Mouse (Mus musculus): ENCODE measurements at regions not wholly inside any gene's neighbourhood (a gene's known extent, or its start where the extent isn't known, plus 50 kb on each side); places are given as distances from the start of the nearest gene placed in this dataset.

- no peak for DNase-seq (ENCODE audit: low read depth, low spot score)
Observed at GRCm38 (mm10) chr16:25042669-25043440, 243.8 kb upstream of the Tprg start.

GRCm38 (mm10) chr16:25044637-25045036 lies 242.0 kb upstream of the Tprg start:
- DNase-seq (ENCODE audit: low read depth, low spot score), result no peak

GRCm38 (mm10) chr16:25047726-25048125 lies 238.9 kb upstream of the Tprg start:
- no peak for DNase-seq (ENCODE audit: low read depth, low spot score)

- DNase-seq (ENCODE audit: low read depth, low spot score), result no peak
Observed at GRCm38 (mm10) chr16:25049928-25050510, 236.6 kb upstream of the Tprg start.

GRCm38 (mm10) chr16:25051044-25051443 lies 235.6 kb upstream of the Tprg start:
- DNase-seq (ENCODE audit: low read depth, low spot score), result no peak

GRCm38 (mm10) chr16:25052428-25052827 lies 234.2 kb upstream of the Tprg start:
- DNase-seq (ENCODE audit: low read depth, low spot score), result no peak

- no peak for DNase-seq (ENCODE audit: low read depth, low spot score)
Observed at GRCm38 (mm10) chr16:25052917-25053343, 233.7 kb upstream of the Tprg start.

- no peak for DNase-seq (ENCODE audit: low read depth, low spot score)
Observed at GRCm38 (mm10) chr16:25054304-25054703, 232.3 kb upstream of the Tprg start.

- DNase-seq (ENCODE audit: low read depth, low spot score), result no peak
Observed at GRCm38 (mm10) chr16:25055376-25055775, 231.2 kb upstream of the Tprg start.

- no peak for DNase-seq (ENCODE audit: low read depth, low spot score)
Observed at GRCm38 (mm10) chr16:25058051-25058747, 228.4 kb upstream of the Tprg start.

- peak; percentile 73 for DNase-seq (ENCODE audit: low read depth, low spot score)
Observed at GRCm38 (mm10) chr16:25058812-25059501, 227.7 kb upstream of the Tprg start.

- no peak for DNase-seq (ENCODE audit: low read depth, low spot score)
Observed at GRCm38 (mm10) chr16:25059504-25059992, 227.1 kb upstream of the Tprg start.

GRCm38 (mm10) chr16:25060266-25060665 lies 226.4 kb upstream of the Tprg start:
- DNase-seq (ENCODE audit: low read depth, low spot score), result no peak

GRCm38 (mm10) chr16:25061631-25062030 lies 225.0 kb upstream of the Tprg start:
- DNase-seq (ENCODE audit: low read depth, low spot score), result no peak

- DNase-seq (ENCODE audit: low read depth, low spot score), result no peak
Observed at GRCm38 (mm10) chr16:25063981-25064380, 222.6 kb upstream of the Tprg start.

GRCm38 (mm10) chr16:25064538-25064937 lies 222.1 kb upstream of the Tprg start:
- DNase-seq (ENCODE audit: low read depth, low spot score), result peak; percentile 80

GRCm38 (mm10) chr16:25066822-25067221 lies 219.8 kb upstream of the Tprg start:
- no peak for DNase-seq (ENCODE audit: low read depth, low spot score)

GRCm38 (mm10) chr16:25067276-25068249 lies 219.1 kb upstream of the Tprg start:
- DNase-seq (ENCODE audit: low read depth, low spot score), result no peak

GRCm38 (mm10) chr16:25080811-25081210 lies 205.8 kb upstream of the Tprg start:
- no peak for DNase-seq (ENCODE audit: low read depth, low spot score)

- DNase-seq (ENCODE audit: low read depth, low spot score), result no peak
Observed at GRCm38 (mm10) chr16:25083729-25084128, 202.9 kb upstream of the Tprg start.

Measured in embryo, embryonic 11.5 days (tissue).